Mouse (Mus musculus) activated CD4-positive, CD25-positive, alpha-beta regulatory T cell, adult 4 months (primary cell): ENCODE results near the gene Simc1. TPM values are rescaled to one million over a fixed set of nuclear protein-coding genes. Genes with fewer than 3 reads are reported as not detected.

ENCODE experiments used
- ATAC-seq: one replicate; pipeline ENCODE4 v1.8.0; 2017
- polyA plus RNA-seq, 2 experiments: library from polyadenylated mRNA; unstranded; fragments of 100-300 nt; shearing (Covaris generic); gene quantifications; one replicate each; pipeline ENCODE4 v1.2.1; 2017

The Simc1 gene
- polyA plus RNA-seq, 2 experiments from 2014 or later, result 6.7 to 7.9 TPM

- no peak for ATAC-seq
Observed at GRCm38 (mm10) chr13:54556176-54556575, 52.6 kb downstream of the Simc1 start.

DNA sequence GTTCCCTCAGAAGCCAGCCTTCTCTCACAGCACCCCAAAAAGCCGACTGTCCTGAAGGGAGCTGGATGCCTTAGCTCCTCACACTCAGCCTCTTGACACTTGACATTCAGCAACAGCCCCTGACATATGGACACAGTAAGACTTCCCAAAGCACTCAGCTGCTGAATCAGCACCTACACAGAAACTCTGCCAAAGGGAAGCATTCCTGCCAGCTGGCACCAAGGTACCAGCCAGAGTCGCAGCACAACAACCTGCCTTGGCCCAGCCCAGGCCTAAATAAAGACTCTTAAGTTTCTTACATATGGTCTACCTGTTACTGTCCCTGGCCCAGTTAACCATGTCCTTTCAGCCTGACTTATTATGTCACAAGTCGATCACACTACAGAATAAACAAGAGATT is 53.2 kb downstream of the Simc1 start:
- ATAC-seq, result no peak

GRCm38 (mm10) chr13:54557652-54558051 is 54.1 kb downstream of the Simc1 start:
- no peak for ATAC-seq

- ATAC-seq, result no peak
Observed at GRCm38 (mm10) chr13:54559656-54560055, 56.1 kb downstream of the Simc1 start.

- no peak for ATAC-seq
Observed at GRCm38 (mm10) chr13:54560608-54561007, 57.0 kb downstream of the Simc1 start.

- no peak for ATAC-seq
Observed at GRCm38 (mm10) chr13:54562562-54562961, 59.0 kb downstream of the Simc1 start.

DNA sequence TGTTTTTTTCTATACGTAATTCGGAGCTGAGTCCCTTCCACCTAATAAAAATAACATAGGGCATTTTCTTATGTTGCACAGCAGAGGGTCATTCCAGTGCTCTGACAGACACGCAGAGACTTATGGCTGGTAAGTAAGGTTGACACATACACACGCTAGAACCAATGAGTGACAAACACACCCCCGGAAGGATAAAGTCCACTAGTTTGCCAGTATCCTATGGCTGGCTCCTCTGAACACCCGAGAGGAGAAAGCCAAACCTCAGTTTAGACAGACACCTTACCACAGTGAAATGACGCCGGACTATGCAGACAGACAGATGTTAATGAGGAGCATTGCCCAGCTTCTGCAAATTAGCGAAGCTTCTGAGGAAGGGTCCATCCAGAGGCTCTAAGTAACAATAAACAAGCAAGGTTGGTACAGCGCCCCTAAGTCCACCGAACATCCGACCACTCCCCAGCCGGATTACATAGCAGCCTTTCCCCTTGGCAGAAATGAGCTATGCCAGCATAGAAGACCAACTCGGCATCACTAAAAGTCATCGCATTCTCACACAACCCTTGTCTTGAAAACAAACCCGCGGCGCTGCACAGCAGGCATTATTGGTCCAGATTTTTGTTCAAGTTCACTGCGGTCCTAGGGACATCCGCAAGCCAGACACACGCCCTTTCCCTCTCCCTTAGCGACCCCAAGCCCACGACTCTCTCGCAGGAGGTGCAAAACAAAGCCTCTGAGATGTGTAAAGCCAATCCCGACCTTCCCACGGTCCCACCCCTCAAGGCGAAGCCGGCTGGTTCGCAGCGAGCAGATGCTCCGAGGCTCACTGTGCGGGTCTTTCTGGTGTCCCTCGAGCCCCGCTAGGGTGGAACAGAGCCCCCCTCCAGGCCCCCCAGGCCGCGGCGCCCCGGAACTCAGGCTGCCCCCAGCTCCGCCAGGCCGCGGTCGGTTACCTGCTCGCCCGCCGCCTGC is 60.9 kb downstream of the Simc1 start:
- no peak for ATAC-seq

GRCm38 (mm10) chr13:54565201-54565581 is 61.6 kb downstream of the Simc1 start, which contains the start of gene 4833439L19Rik:
TSS of gene 4833439L19Rik (minus strand) at chr13:54565435.
- peak; percentile 98 for ATAC-seq

- ATAC-seq, result no peak
Observed at GRCm38 (mm10) chr13:54565594-54566345, 62.2 kb downstream of the Simc1 start.

- ATAC-seq, result no peak
Observed at GRCm38 (mm10) chr13:54568380-54568779, 64.8 kb downstream of the Simc1 start.

DNA sequence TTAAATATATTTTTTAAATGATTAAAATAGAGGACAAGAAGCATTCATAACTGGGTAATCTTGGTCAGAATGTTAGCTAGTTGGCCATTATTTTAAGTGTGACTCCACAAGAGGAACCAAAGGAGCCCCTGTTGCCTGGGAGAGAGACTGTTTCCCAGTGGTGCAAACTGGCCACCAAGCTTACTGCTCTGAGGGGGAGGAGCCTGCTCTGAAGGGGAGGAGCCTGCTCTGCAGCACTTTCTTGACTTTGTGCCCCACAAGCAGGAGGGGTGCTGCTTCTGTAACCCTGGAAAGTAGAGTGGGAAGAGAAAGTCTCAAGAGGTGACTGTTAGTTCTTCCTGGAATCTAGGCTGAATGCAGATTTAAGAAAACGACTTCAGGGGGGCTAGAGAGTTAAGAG is 65.7 kb downstream of the Simc1 start:
- ATAC-seq, result no peak

- no peak for ATAC-seq
Observed at GRCm38 (mm10) chr13:54570736-54571135, 67.2 kb downstream of the Simc1 start.

- ATAC-seq, result no peak
Observed at GRCm38 (mm10) chr13:54571637-54572036, 68.1 kb downstream of the Simc1 start.

DNA sequence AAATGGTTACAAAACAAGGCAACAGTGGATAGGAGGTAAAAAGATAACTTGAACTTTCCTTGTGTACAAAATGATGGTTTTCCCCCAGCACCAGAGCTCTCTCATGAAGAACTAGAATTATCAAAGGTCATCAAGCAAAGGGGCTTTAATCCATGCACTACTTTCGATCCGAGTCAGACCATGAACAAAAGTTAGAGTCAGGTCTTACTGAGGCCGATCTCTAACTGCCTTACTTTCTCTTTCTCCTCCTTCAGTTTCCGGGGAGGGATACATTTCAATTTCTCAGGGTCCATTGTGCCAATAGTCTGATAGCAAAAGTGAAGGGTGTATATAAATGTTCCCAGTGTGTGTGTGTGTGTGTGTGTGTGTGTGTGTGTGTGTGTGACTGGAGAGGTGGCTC is 69.0 kb downstream of the Simc1 start:
- peak; percentile 18 for ATAC-seq

- peak; percentile 43 for ATAC-seq
Observed at GRCm38 (mm10) chr13:54574854-54575481, 71.4 kb downstream of the Simc1 start, which contains the start of gene Arl10. TSS of gene Arl10 (plus strand) at chr13:54575015.

DNA sequence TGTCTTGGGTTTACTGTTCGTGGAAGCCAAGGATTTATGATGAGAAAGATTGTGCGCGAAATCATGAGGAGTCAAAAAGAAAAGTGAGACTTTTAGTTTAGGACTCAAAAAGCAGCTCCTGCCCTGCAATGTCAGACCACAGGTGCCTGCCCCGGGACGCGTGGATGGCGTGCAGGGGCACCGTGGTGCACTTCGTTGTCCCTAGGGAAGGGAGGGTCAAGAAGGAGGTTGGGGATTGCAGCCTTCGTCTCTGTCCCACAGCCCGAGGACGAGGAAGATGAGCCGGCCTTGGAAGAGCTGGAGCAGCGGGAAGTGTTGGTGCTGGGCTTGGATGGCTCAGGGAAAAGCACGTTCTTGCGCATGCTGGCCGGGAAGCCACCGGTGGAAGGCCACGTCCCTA is 71.9 kb downstream of the Simc1 start:
- ATAC-seq, result no peak

DNA sequence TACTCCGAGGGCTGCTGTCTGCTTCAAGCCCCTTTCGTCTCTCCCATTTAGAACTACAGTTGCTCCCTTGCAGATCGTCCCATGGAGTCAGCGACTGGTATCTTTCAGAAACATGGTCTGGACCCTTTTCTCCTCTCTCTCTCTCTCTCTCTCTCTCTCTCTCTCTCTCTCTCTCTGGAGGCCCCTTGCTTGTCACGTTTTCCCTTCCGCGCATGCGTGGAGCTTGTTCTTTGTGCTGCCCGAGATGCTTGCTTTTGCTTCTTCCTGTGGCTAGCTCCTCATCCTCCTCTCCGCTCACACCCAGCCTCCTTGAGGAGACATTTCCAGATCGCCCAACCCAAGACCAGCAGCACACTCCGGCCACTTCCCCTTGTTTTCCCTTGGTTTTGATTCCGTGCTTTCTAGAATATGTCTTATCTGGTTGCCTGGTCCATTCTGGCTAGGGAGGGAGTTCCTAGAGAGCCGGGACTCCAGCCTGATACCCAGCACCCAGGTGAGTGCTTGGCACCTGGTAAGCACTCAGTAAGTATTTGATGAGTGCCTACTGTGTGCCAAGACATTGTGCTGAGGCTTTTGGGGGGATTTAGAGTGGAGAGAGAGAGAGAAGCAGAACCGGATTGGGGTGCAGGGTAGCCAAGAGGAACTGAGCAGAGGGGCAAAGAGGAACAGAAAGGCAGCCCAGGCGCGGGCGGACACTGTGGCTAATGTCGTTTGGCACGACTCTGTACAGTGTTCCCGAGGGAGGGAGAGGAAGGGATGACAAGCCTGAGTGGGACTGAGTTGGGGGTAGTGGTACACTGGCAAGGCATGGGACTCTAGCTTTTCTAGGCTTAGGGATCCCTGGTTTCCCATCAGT is 74.3 kb downstream of the Simc1 start:
- ATAC-seq, result no peak

- ATAC-seq, result no peak
Observed at GRCm38 (mm10) chr13:54581385-54581784, 77.8 kb downstream of the Simc1 start.

DNA sequence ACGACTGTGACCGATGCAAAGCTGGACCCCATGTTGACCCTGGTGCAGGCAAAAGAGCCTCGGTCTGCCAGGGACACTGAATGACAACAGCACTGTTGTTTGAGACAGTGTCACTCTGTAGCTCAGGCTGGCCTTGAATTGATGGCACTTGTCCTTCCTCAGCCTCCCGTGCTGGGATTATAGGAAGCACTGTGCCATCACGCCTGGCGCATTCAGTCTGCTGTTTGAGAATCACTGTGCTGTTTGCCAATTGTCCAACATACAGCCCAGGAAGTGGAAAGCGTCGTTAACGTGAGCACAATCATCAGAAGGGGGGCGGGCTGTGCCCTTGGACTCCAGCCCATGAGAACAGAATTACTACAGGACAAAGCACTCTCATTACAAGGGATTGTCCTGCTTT is 78.5 kb downstream of the Simc1 start:
- no peak for ATAC-seq

- no peak for ATAC-seq
Observed at GRCm38 (mm10) chr13:54582860-54583259, 79.3 kb downstream of the Simc1 start.

DNA sequence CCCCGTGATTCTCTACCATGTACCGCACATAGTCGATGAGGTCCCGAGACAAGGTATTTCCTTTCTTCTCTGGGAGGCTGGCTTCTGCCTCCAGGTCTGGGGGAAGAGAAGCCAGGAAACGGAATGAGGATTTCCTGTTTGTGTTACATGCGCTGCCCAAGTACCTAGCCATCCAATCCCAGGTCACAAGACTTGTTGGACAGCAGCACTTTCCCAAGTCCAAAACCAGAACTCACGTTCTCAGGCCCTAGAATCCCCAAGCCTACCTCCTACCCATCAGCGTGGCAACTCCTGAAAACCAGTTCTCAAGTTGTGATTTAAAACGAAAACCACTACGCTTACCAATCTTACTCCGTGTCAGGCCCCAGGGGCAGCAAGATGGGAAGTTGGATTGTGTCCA is 82.3 kb downstream of the Simc1 start:
- ATAC-seq, result no peak

DNA sequence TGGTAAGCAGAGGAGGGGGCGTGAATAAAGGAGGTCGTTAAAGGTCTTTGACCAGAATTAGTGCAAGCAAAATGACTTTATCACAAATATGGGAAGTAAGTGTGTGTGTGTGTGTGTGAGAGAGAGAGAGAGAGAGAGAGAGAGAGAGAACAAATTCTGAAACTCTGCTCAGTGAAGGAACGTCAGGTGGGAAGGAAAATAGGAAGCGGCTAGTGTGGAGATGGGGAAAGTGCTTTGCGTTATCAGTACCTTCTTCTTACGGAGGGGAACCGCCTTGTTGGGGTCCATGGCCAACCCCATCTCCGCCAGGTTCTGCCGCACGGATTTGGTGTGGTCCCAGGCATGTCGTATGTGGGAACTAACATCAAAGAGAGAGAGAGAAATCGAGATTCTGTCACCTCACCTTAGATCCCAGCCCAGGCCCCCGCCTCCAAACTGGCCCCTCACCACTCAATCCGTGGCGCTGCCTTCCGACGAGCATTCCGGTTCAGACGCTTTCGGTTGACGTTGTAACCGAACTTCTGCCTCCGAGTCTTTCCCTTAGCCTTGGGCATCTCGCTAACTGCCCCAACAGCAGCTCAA is 85.9 kb downstream of the Simc1 start:
- ATAC-seq, result peak; percentile 12
